Mouse (Mus musculus) forebrain, embryonic 16.5 days (tissue): ENCODE measurements around the gene Ppp1r37. TPM values are rescaled to one million over a fixed set of nuclear protein-coding genes. Genes with fewer than 3 reads are reported as not detected.

Source experiments
- ATAC-seq: fragments of 200-750 bp; cut with Nextera tagmentation; 2 replicates; pipeline ENCODE4 v1.8.0; 2017; ENCODE audit warnings: mild to moderate bottlenecking, moderate library complexity
- H3K27ac ChIP-seq: fragments of 300-500 bp; sonication (generic); 2 replicates; pipeline ENCODE4 v1.5.1; 2014; ENCODE audit warnings: low read length, control low read depth
- H3K27me3 ChIP-seq: fragments of 300-500 bp; sonication (generic); replicated peaks from 2 replicates; pipeline ENCODE4 v1.6.1; 2014; ENCODE audit warnings: low read length; ENCODE audit not compliant: control insufficient read depth, insufficient read depth
- H3K36me3 ChIP-seq: fragments of 300-500 bp; sonication (generic); 2 replicates; pipeline ENCODE4 v1.6.1; 2014; ENCODE audit not compliant: control insufficient read depth, insufficient read depth
- H3K4me1 ChIP-seq: fragments of 300-500 bp; sonication (generic); replicated peaks from 2 replicates; pipeline ENCODE4 v1.6.1; 2014; ENCODE audit warnings: low read length; ENCODE audit not compliant: control insufficient read depth, insufficient read depth
- H3K4me2 ChIP-seq: fragments of 300-500 bp; sonication (generic); 2 replicates; pipeline ENCODE4 v1.6.1; 2014; ENCODE audit warnings: mild to moderate bottlenecking, low read length, control low read depth
- H3K4me3 ChIP-seq: fragments of 300-500 bp; sonication (generic); replicated peaks from 2 replicates; pipeline ENCODE4 v1.5.1; 2014; ENCODE audit warnings: mild to moderate bottlenecking, low read length, control low read depth
- H3K9ac ChIP-seq: fragments of 300-500 bp; sonication (generic); replicated peaks from 2 replicates; pipeline ENCODE4 v1.6.1; 2014; ENCODE audit warnings: low read depth, low read length, control low read depth
- H3K9me3 ChIP-seq: fragments of 300-500 bp; sonication (generic); 2 replicates; pipeline ENCODE4 v1.6.1; 2016; ENCODE audit warnings: low read length; ENCODE audit not compliant: control insufficient read depth
- WGBS: fragments of 180-500 bp; shearing (Covaris S2); extraction: QIAGEN DNeasy Blood & Tissue Kit; methylation state at CpG from one replicate; pipeline ENCODE4 v1.1.7; 2014; 5-methylcytosine and 5-hydroxymethylcytosine counted together
- polyA plus RNA-seq: library from polyadenylated mRNA; unstranded; fragments of >200 nt; fragmentation: Nextera tagmentation; extraction: Ambion mirVana; gene quantifications from 2 replicates; pipeline ENCODE4 v1.2.1, GENCODE M21; 2015

The Ppp1r37 gene
- polyA plus RNA-seq, 1 experiment from 2014 or later = 38.8 TPM

DNA sequence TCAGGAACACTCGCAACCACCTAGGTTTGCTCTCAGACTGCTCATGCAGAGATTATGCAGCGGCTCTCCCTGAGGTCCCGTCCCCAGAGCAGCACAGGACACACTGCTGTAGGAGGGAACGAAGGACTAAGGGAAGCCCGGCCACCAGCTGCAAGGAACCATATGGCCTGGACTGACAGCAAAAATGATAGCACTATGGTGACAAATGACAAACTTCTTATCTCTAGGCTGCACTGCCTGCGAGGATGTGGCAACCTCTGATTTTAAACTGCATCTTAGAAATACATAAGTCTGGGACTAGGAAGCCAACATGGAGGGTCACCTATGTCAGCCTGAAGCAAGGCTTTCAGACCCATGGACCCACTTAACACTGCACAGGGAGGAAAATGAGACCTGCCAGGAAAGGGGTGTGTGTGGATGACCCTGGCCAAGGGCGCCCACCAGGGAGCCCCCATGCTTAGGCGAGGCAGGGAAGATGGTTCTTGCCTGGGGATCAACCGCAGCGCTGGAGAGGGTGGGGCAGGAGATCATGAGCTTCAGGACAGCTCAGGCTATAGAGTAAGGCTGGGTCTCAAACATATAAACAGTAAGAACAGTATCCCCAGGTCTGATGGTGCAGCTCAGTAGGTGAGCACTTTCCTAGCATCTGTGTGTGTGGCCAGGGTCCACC lies 30.3 kb upstream of the Ppp1r37 start:
- Histone ChIP-seq H3K4me1 (no peaks in the 10 kb centered on the region), H3K4me2 (no peak overlapping the region), H3K9ac (no peak overlapping the region), H3K36me3 (peaks cover 49% of the 10 kb centered on the region), H3K27ac (no peak overlapping the region), H3K27me3 (no peaks in the 10 kb centered on the region), H3K4me3 (no peak overlapping the region), H3K9me3 (no peaks in the 10 kb centered on the region)
- WGBS = 94% methylated on average over 10 of the region's 10 CpGs
- ATAC-seq = no peak

DNA sequence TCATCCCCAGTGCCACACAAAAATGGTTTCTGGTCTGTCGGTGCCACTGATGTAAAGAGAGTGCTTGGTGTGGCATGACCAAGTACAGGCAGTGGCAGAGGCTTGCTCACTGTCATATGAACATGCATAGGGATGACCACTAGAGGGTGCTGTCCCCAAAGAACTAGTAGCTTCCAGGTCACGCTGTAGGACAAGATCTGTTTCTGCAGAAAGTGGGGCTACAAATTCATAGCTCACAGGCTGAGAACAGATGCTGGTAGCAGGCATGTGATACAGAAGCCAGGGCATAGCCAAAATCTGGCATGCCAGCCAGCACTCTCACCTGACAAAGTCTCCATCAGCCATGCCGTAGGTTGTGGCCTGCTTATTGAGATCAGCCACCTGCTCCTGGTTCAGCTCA lies 27.0 kb upstream of the Ppp1r37 start:
- Histone ChIP-seq H3K36me3 (peaks cover 61% of the 10 kb centered on the region), H3K4me3 (no peak overlapping the region), H3K27ac (no peak overlapping the region), H3K9me3 (no peaks in the 10 kb centered on the region; the same call in 1 of the 2 replicates), H3K4me2 (no peak overlapping the region), H3K27me3 (no peaks in the 10 kb centered on the region), H3K4me1 (no peaks in the 10 kb centered on the region), H3K9ac (no peak overlapping the region)
- WGBS = 48% methylated on average over 3 of the region's 3 CpGs
- ATAC-seq = peak; percentile 48

DNA sequence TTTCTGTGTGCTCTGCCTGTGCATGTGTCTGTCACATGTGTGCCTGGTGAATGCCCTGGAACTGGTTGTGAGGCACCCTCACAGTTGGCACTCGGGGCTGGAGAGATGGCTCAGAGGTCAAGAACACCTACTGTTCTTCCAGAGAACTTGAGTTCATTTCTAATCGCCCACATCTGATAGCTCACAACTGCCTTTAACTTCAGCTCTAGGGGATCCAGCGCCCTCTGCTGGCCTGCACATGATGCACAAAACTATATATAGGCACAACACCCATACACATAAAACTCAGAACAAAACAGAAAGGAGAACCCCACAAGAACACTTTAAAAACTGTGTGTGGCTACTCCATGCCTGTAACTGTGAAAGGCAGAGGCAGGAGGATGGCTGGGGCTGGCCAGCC lies 26.3 kb upstream of the Ppp1r37 start:
- peaks cover 66% of the 10 kb centered on the region for H3K36me3 ChIP-seq
- no peaks in the 10 kb centered on the region for H3K27me3 ChIP-seq
- 0 out of 2 replicates have a peak, but pooled peaks have one; percentile 4 for ATAC-seq
- H3K4me3 ChIP-seq = no peak overlapping the region
- no peaks in the 10 kb centered on the region for H3K4me1 ChIP-seq
- H3K9me3 ChIP-seq = no peaks in the 10 kb centered on the region; the same call in 1 of the 2 replicates
- no peak overlapping the region for H3K4me2 ChIP-seq
- 48% methylated on average over 3 of the region's 3 CpGs for WGBS
- H3K9ac ChIP-seq = no peak overlapping the region
- no peak overlapping the region for H3K27ac ChIP-seq

DNA sequence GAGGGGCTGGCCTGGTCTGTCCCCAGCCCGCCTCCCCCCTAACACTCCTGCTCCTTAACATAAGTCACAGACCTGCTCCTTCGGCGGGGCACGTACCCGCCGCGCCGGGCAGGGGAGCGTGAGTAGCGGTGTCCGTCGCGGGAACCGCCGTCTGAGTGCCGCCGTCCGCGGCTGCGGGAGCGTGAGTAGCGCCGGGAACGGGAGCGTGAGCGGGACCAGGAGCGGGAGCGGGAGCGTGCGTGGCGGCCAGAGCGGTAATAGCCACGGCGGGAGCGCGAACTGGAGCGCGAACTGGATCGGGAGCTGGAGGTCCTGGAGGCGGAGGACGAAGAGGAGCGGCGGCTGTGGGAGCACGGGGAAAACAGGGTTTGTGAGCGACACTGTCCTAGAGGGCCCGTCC lies 23.4 kb upstream of the Ppp1r37 start:
- Histone ChIP-seq H3K9me3 (no peaks in the 10 kb centered on the region; the same call in 1 of the 2 replicates), H3K36me3 (peaks cover 66% of the 10 kb centered on the region), H3K27ac (no peak overlapping the region), H3K27me3 (no peaks in the 10 kb centered on the region), H3K4me2 (no peak overlapping the region), H3K9ac (no peak overlapping the region), H3K4me3 (no peak overlapping the region), H3K4me1 (no peaks in the 10 kb centered on the region)
- ATAC-seq = no peak
- 78% methylated on average over 43 of the region's 46 CpGs for WGBS

DNA sequence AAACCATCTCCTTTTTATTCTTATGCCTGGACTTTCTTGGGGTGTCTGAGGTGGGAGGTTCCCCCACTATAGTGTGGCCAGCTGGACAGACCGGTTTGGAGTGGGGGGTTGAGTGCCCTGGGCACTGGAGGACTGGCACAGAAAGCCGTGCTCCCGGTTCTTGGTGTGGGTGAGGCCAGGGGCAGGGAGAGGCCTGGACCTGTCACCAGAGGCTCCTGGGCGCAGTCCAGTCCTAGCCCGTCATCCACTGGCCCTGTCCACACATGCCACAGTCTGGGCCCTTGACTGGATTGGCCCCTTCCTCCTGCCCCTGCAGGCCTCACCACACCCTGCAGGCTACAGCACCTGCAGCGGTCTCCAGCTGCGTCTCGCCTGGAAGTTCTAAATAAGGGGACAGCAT lies 17.8 kb upstream of the Ppp1r37 start:
- no peaks in the 10 kb centered on the region for H3K9me3 ChIP-seq
- peaks cover 8% of the 10 kb centered on the region for H3K4me1 ChIP-seq
- WGBS = 89% methylated on average over 8 of the region's 8 CpGs
- no peak overlapping the region for H3K4me2 ChIP-seq
- no peak overlapping the region for H3K9ac ChIP-seq
- H3K4me3 ChIP-seq = no peak overlapping the region
- H3K27ac ChIP-seq = no peak overlapping the region
- H3K36me3 ChIP-seq = peaks cover 29% of the 10 kb centered on the region
- H3K27me3 ChIP-seq = peaks cover 26% of the 10 kb centered on the region
- no peak for ATAC-seq

DNA sequence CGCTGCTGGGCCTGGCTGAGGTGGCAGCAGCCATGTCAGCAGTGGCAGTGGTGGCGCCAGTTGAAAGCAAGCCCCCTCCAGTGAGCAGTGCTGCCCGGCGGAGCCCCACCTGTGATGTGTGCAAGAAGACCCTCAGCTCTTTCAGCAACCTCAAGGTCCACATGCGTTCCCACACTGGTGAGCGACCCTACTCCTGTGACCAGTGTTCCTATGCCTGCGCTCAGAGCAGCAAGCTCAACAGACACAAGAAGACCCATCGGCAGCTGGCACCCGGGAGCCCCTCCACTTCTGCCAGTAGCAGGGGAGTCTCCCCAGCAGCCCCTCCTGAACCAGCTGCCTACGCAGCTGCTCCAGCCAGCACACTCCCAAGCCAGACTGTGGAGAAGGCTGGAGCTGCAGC lies 16.9 kb upstream of the Ppp1r37 start:
- ATAC-seq = 0 out of 2 replicates have a peak, but pooled peaks have one; percentile 30
- Histone ChIP-seq H3K4me1 (peaks cover 8% of the 10 kb centered on the region), H3K4me2 (no peak overlapping the region), H3K9ac (no peak overlapping the region), H3K27me3 (peaks cover 26% of the 10 kb centered on the region), H3K4me3 (no peak overlapping the region), H3K36me3 (peaks cover 25% of the 10 kb centered on the region), H3K27ac (no peak overlapping the region), H3K9me3 (no peaks in the 10 kb centered on the region)
- WGBS = 87% methylated on average over 10 of the region's 10 CpGs

DNA sequence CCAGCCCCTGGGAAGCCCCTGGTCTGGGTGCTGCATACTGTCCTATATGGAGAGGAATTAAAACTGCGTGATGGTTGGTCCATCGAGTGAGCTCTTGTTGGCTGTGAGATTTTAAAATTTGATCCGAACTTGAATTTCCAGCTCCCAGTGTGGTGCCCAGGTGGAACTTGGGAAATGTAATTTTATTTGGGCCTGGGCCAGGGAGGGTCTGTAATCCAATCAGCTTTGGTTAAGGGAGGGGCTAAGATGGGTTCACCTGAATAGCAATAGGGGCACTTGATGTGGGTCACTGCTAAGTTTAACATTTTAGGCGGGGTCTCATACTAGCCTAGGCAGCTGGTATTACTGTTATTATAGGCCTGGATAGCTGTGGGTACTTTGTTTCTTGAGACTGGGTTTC lies 15.6 kb upstream of the Ppp1r37 start:
- peaks cover 26% of the 10 kb centered on the region for H3K27me3 ChIP-seq
- no peak for ATAC-seq
- peaks cover 14% of the 10 kb centered on the region for H3K4me1 ChIP-seq
- H3K27ac ChIP-seq = no peak overlapping the region
- WGBS = 71% methylated on average over 4 of the region's 4 CpGs
- no peaks in the 10 kb centered on the region for H3K9me3 ChIP-seq
- no peak overlapping the region for H3K9ac ChIP-seq
- no peak overlapping the region for H3K4me2 ChIP-seq
- no peak overlapping the region for H3K4me3 ChIP-seq
- peaks cover 15% of the 10 kb centered on the region for H3K36me3 ChIP-seq

DNA sequence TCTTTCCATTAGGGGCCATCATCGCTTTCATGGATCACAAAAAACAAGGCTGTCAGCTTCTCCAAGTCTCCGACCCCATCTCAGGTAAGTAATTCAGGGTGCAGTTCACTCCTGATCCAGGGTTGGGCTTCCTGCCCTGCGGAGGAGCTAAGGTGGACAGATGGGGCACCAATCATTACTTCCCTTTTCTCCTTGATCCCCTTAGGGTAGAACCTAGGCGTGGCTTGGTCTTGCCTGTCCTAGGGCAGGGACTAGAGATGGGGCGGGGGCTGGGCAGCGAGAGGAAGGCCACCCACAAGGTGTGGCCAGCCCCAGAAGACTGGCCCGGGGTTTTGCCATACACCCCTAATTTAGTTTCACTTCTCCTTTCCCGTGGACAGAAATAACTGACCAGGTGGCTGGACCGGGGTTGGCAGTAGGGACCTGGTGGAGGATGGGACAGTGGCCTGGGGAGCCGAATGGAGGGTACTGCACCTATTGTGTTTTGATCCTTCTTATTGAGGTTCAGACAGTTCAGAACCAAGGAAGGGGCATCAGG lies 15.1 kb upstream of the Ppp1r37 start:
- Histone ChIP-seq H3K27me3 (peaks cover 26% of the 10 kb centered on the region), H3K4me2 (no peak overlapping the region), H3K36me3 (peaks cover 13% of the 10 kb centered on the region), H3K27ac (no peak overlapping the region), H3K4me3 (peak overlapping the region; percentile 36), H3K9ac (no peak overlapping the region), H3K9me3 (no peaks in the 10 kb centered on the region), H3K4me1 (peaks cover 15% of the 10 kb centered on the region)
- WGBS = 20% methylated on average over 10 of the region's 10 CpGs
- no peak for ATAC-seq

DNA sequence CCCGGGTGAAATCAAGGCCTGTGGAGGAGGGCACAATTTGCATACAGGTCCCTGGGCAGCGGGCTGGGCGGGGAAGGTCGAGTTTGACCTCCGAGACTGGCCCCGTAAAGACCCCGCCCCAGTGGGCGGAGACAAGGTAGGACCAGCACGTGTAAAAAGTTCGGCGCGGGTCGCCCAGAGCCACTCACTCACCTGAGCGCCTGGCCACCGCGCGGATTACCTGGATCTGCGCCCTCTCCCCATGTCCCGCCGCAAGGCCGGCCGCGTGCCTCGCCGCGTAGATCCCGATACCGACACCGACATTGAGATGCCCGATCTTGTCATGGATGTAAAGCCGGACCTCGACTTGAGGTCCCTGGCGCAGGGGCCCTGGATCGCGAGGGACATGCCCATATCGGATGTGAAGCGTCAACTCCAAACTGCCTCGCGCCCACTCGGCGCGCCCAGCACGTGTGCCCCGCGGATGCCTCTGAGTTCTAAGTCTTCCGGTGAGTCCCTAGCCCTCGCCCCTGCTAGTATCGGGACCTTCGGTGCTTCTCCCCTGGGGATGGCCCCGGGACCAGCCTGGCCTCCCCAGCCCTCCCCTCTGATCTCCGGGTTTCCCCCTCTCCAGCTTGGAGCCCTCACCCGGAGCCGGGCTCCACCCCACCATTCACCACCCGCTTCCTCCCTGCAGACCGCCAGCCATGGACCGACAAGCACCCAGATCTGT lies 14.4 kb upstream of the Ppp1r37 start, which contains the start of the genes Zfp296 and Gemin7:
TSS of gene Zfp296 (plus strand) at position 147 of the 712 bp plus-strand sequence.
TSS of gene Gemin7 (minus strand) at position 455 of the 712 bp plus-strand sequence.
- peaks cover 26% of the 10 kb centered on the region for H3K27me3 ChIP-seq
- H3K9ac ChIP-seq = peak within 1 kb of the TSS; percentile 44
- H3K36me3 ChIP-seq = peaks cover 11% of the 10 kb centered on the region
- ATAC-seq = no peak
- no peak within 1 kb of the TSS for H3K27ac ChIP-seq
- H3K4me1 ChIP-seq = peaks cover 18% of the 10 kb centered on the region
- WGBS = under 1% methylated on average over 56 of the region's 56 CpGs
- H3K4me3 ChIP-seq = peak within 1 kb of the TSS; percentile 36
- H3K9me3 ChIP-seq = no peaks in the 10 kb centered on the region
- peak within 1 kb of the TSS; percentile 51 for H3K4me2 ChIP-seq
